Mouse (Mus musculus) gastrocnemius, adult 8-10 months (tissue): ENCODE measurements around the gene Ppp1r21. TPM values are rescaled to one million over a fixed set of nuclear protein-coding genes. Genes with fewer than 3 reads are reported as not detected.
A peak's percentile ranks its signal among the peaks of the same experiment; 100 is the strongest.

ENCODE experiments used
- DNase-seq, 2 experiments: peaks; one replicate each; pipeline ENCODE4 v3.0.0; 2022; ENCODE audit warnings: low spot score in 2 of 2
- total RNA-seq, 4 experiments: library from RNA; stranded (reverse); gene quantifications; 2 replicates each; pipeline ENCODE4 v1.2.4; 2022

Ppp1r21 gene
- total RNA-seq, 4 experiments from 2014 or later = 5.5 to 6.8 (median 6.0) TPM

GRCm38 (mm10) chr17:88609361-88609760, 79.4 kb downstream of the Ppp1r21 start:
- DNase-seq = no peak

- no peak for DNase-seq
Measured at GRCm38 (mm10) chr17:88611057-88611456, 81.1 kb downstream of the Ppp1r21 start.

- DNase-seq = no peak
Measured at GRCm38 (mm10) chr17:88613172-88613571, 83.3 kb downstream of the Ppp1r21 start.

GRCm38 (mm10) chr17:88613721-88614120, 83.8 kb downstream of the Ppp1r21 start:
- no peak for DNase-seq

- no peak for DNase-seq
Measured at GRCm38 (mm10) chr17:88614234-88614633, 84.3 kb downstream of the Ppp1r21 start.

GRCm38 (mm10) chr17:88614733-88615132, 84.8 kb downstream of the Ppp1r21 start:
- DNase-seq = no peak

GRCm38 (mm10) chr17:88615492-88616155, 85.7 kb downstream of the Ppp1r21 start:
- no peak for DNase-seq

GRCm38 (mm10) chr17:88620935-88621334, 91.0 kb downstream of the Ppp1r21 start:
- DNase-seq = no peak

- no peak for DNase-seq
Measured at GRCm38 (mm10) chr17:88621374-88621773, 91.5 kb downstream of the Ppp1r21 start.

- no peak for DNase-seq
Measured at GRCm38 (mm10) chr17:88622711-88623110, 92.8 kb downstream of the Ppp1r21 start.

GRCm38 (mm10) chr17:88624386-88624785, 94.5 kb downstream of the Ppp1r21 start:
- DNase-seq = no peak

- DNase-seq = no peak
Measured at GRCm38 (mm10) chr17:88625350-88625749, 95.4 kb downstream of the Ppp1r21 start.

- DNase-seq = no peak
Measured at GRCm38 (mm10) chr17:88625931-88626330, 96.0 kb downstream of the Ppp1r21 start.

GRCm38 (mm10) chr17:88626347-88626811, 96.5 kb downstream of the Ppp1r21 start:
- no peak for DNase-seq

GRCm38 (mm10) chr17:88627150-88627549, 97.2 kb downstream of the Ppp1r21 start:
- DNase-seq = no peak

GRCm38 (mm10) chr17:88628676-88629380, 98.9 kb downstream of the Ppp1r21 start:
- peak; percentile 47 to 48 for DNase-seq

- DNase-seq = no peak
Measured at GRCm38 (mm10) chr17:88629381-88629759, 99.5 kb downstream of the Ppp1r21 start.

GRCm38 (mm10) chr17:88629931-88630553, 100.1 kb downstream of the Ppp1r21 start:
- DNase-seq = peak in 1 of 2 experiments; percentile 22

- no peak for DNase-seq
Measured at GRCm38 (mm10) chr17:88630554-88630948, 100.6 kb downstream of the Ppp1r21 start.

GRCm38 (mm10) chr17:88632631-88633030, 102.7 kb downstream of the Ppp1r21 start:
- no peak for DNase-seq

GRCm38 (mm10) chr17:88636076-88636475, 106.2 kb downstream of the Ppp1r21 start:
- DNase-seq = no peak

GRCm38 (mm10) chr17:88636587-88636986, 106.7 kb downstream of the Ppp1r21 start:
- no peak for DNase-seq
